Mouse (Mus musculus) retina, embryonic 14.5 days (tissue): ENCODE results near the gene Eif5.
"Not testable (repeated sequence)": the region's sequence is repeated elsewhere in the genome, so short reads cannot be mapped to it uniquely, and the experiment has no call there.

Experiments
- DNase-seq: peaks from one replicate; pipeline ENCODE4 v3.0.0-alpha.2; 2015; ENCODE audit warnings: low spot score

Eif5 gene

GRCm38 (mm10) chr12:111537796-111538291 lies at the start of gene Eif5:
Gene Eif5, plus strand, starts transcription at chr12:111538016.
- DNase-seq: peak; percentile 99

- DNase-seq: no peak
Measured at GRCm38 (mm10) chr12:111489261-111489865, 48.5 kb upstream of the Eif5 start.

GRCm38 (mm10) chr12:111494931-111495330 lies 42.9 kb upstream of the Eif5 start:
- DNase-seq: no peak

GRCm38 (mm10) chr12:111497076-111497475 lies 40.7 kb upstream of the Eif5 start:
- DNase-seq: peak; percentile 50

DNA sequence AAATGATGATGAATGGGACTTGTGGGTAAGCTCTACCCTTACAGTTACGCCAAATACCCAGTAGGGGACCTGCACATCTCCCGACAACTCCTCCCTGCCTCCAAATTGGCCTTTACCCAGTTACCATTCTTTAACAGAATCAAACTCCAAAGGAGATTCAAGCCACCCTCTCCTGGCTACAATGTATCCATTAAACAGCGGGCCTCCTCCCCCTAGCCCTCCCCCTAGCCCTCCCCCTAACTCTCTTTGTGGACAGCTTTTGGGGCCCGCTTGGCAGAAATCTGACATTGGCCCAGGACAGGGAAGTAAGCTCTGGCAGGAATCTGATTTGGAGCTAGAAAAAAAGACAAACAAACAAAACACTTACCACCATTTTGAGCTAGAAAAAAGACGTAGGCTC lies 38.2 kb upstream of the Eif5 start:
- DNase-seq: no peak

- DNase-seq: peak; percentile 51
Measured at GRCm38 (mm10) chr12:111500725-111501124, 37.1 kb upstream of the Eif5 start.

DNA sequence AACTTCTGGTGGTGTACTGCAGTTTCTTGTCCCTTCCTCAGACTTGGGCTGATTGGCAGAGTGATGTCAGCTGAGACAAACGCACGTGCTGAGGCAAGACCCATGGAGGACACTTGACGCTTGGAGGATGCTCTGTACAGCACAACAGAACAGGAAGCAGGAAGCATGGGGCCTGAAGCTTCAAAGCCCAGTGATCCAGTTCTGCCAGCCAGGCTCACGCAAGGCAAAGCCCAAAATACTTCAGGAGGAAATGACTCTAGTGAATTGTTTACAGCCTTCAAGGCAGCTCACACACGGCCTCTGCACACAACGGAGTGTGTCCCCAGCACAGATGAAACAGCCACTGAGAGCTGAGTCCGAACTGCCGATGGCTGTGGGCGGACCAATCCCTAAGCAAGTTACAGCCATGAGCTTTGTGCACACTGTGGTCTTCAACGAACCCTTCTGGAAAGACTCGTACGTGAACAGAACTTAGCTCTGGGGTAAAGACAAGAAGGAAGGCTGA lies 34.7 kb upstream of the Eif5 start:
- DNase-seq: no peak

DNA sequence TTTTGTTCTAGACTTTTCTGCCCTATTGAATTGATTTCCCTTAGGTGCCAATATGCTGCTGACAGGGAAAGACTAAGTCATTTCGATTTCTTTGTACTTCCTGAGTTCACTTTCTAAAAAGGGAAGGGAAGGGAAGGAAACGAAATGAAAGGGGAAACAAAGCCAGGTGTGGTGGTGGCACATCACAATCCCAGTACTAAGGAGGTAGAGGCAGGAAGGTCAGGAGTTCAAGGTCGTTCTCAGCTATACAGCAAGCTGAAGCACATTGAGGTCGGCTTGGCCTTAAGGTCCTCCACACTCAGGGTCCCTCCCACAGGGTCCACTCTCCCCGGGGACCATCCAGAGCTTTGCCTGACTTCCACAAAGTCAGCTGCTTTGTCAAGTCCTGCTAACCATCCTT lies 34.2 kb upstream of the Eif5 start:
- no peak for DNase-seq

GRCm38 (mm10) chr12:111504904-111505303 lies 32.9 kb upstream of the Eif5 start:
- peak; percentile 97 for DNase-seq

DNA sequence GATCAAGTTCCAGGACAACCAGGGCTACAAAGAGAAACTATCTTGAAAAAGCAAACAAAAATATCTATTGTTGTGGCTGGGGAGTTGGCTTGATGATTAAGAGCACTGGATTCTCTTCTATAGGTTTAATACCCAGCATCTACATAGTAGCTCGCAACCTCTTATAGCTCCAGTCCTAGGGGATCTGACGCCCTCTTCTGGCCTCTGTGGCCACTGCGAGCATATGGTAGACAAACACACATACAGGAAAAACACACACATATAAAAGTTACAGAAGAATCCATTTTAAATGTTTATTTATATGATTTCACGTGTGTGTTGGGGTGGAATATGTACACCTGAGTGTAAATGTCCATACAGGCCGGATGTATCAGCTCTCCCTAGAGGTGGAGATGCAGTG lies 30.8 kb upstream of the Eif5 start:
- no peak for DNase-seq

- no peak for DNase-seq
Measured at GRCm38 (mm10) chr12:111507962-111508361, 29.9 kb upstream of the Eif5 start.

- not testable (repeated sequence) for DNase-seq
Measured at GRCm38 (mm10) chr12:111508438-111508837, 29.4 kb upstream of the Eif5 start.

DNA sequence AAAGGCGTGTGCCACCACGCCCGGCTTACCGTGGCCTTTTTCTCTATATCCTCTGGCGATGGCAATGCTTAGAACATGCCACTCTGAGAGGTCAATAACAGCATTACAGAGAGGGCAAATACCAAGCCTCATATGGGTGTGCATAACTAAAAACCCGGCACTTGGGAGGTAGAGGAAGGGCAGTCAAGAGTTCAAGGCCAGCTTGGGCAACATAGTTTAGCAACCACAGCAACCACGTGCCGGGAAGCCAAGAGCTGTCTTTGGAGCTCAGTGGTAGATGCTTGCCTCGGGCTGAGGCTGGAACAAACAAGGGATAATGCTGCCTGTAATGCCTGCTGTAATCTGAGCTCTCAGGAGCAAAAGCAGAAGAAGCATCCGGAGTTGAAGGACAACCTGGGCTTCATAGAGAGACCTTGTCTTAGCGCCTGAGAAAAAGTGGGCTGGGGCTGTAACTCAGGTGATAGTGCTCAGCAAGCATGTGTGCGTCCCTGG lies 25.2 kb upstream of the Eif5 start:
- no peak for DNase-seq

DNA sequence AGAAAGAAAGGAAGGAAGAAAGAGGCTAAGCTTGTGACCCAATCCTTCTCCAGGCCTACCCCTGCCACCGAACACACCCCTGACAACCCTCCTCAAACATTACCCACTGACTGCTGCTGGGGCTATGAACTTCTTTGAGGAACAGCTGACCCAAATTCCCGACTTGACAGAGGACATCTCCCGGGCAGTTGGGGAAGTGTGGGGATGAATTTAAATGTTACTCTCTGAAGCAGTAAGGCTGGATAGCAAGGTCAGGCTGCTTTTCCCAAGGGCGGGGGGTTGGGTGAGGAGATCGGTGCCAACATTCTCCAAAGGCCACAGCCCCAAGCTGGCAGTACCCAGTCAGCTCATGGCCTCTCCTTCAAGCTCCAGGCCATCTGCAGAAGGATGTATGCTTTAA lies 24.1 kb upstream of the Eif5 start:
- no peak for DNase-seq

- DNase-seq: no peak
Measured at GRCm38 (mm10) chr12:111514231-111514792, 23.5 kb upstream of the Eif5 start.

GRCm38 (mm10) chr12:111514874-111515649 lies 22.8 kb upstream of the Eif5 start:
- DNase-seq: no peak

GRCm38 (mm10) chr12:111515920-111516319 lies 21.9 kb upstream of the Eif5 start:
- DNase-seq: no peak

GRCm38 (mm10) chr12:111516826-111517225 lies 21.0 kb upstream of the Eif5 start:
- DNase-seq: no peak

DNA sequence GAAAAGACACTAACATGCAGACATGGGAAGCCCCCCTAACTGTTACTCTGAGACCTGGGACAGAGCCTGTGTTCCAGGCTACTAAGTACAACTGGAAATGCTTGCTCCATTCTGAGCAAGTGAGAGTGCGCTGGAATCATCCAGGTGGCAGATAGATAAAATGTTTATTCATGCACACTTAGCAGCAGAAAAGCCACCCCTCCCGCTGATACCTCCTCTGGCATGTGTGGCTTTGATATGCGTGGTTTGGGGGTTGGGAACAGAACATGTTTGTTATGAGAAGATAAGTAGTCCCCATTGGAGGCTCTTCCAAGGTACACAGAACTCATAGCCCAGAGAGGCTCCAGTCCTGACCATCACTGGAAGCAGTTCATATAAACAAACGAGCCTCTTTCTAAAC lies 19.9 kb upstream of the Eif5 start:
- no peak for DNase-seq

- DNase-seq: no peak
Measured at GRCm38 (mm10) chr12:111518391-111518790, 19.4 kb upstream of the Eif5 start.

GRCm38 (mm10) chr12:111519821-111520220 lies 18.0 kb upstream of the Eif5 start:
- no peak for DNase-seq

DNA sequence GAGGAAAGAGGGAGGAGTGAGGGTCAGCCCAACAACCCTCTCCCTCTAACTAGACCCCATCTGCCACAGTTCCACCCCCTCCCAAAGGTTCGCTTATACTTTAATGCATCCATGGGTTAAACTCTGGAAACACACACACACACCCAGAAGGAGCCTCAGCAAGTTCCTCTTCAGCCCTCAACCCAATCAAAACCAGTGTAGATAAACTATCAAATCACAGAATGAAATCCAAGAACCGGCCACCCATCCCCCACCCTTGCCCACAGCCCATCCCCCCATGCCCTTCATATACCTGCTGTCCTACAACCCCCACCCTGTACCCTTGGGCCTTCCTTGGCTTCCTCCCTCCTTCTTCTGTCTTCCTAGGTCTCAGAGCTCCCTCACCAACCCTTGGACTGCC lies 16.8 kb upstream of the Eif5 start:
- no peak for DNase-seq

- no peak for DNase-seq
Measured at GRCm38 (mm10) chr12:111524469-111524868, 13.3 kb upstream of the Eif5 start.
